Mouse (Mus musculus) forebrain, embryonic 14.5 days (tissue): Measurements from ENCODE around the gene Lsm14b. TPM values are rescaled to one million over a fixed set of nuclear protein-coding genes. Genes with fewer than 3 reads are reported as not detected.

Experiments
- ATAC-seq: fragments of 200-750 bp; cut with Nextera tagmentation; 2 replicates; pipeline ENCODE4 v1.8.0; 2017; ENCODE audit warnings: mild to moderate bottlenecking, moderate library complexity
- DNase-seq: peaks from one replicate; pipeline ENCODE4 v3.0.0-alpha.2; 2015; ENCODE audit warnings: low spot score
- H3K27ac ChIP-seq: fragments of 300-500 bp; sonication (generic); 2 replicates; pipeline ENCODE4 v1.5.1; 2014; ENCODE audit warnings: low read depth, mild to moderate bottlenecking, control low read depth, low read length, moderate library complexity
- H3K27me3 ChIP-seq: fragments of 300-500 bp; sonication (generic); replicated peaks from 2 replicates; pipeline ENCODE4 v1.6.1; 2014; ENCODE audit warnings: low read length, control low read depth, mixed read lengths; ENCODE audit not compliant: control insufficient read depth, insufficient read depth
- H3K36me3 ChIP-seq: fragments of 300-500 bp; sonication (generic); 2 replicates; pipeline ENCODE4 v1.6.1; 2014; ENCODE audit warnings: low read length, control low read depth; ENCODE audit not compliant: control insufficient read depth, insufficient read depth
- H3K4me1 ChIP-seq: fragments of 300-500 bp; sonication (generic); 2 replicates; pipeline ENCODE4 v1.6.1; 2014; ENCODE audit warnings: antibody characterized with exemption, low read length, control low read depth; ENCODE audit not compliant: control insufficient read depth, insufficient read depth
- H3K4me2 ChIP-seq: fragments of 300-500 bp; sonication (generic); 2 replicates; pipeline ENCODE4 v1.6.1; 2014; ENCODE audit warnings: mild to moderate bottlenecking, control low read depth, low read length
- H3K4me3 ChIP-seq: fragments of 300-500 bp; sonication (generic); 2 replicates; pipeline ENCODE4 v1.5.1; 2014; ENCODE audit warnings: low read depth, low read length, control low read depth
- H3K9ac ChIP-seq: fragments of 300-500 bp; sonication (generic); 2 replicates; pipeline ENCODE4 v1.6.1; 2014; ENCODE audit warnings: mild to moderate bottlenecking, low read length, control low read depth, moderate library complexity
- H3K9me3 ChIP-seq: fragments of 300-500 bp; sonication (generic); replicated peaks from 2 replicates; pipeline ENCODE4 v1.6.1; 2016; ENCODE audit warnings: low read length, control low read depth, mixed read lengths; ENCODE audit not compliant: control insufficient read depth
- WGBS: fragments of 180-500 bp; shearing (Covaris S2); extraction: QIAGEN DNeasy Blood & Tissue Kit; methylation state at CpG from one replicate; pipeline ENCODE4 v1.1.7; 2014; 5-methylcytosine and 5-hydroxymethylcytosine counted together
- polyA plus RNA-seq: library from polyadenylated mRNA; unstranded; fragments of >200 nt; fragmentation: Nextera tagmentation; extraction: Ambion mirVana; gene quantifications from 2 replicates; pipeline ENCODE4 v1.2.1, GENCODE M21; 2014

The Lsm14b gene
- polyA plus RNA-seq, 1 experiment from 2014 or later: 29.1 TPM

- Histone ChIP-seq H3K27ac (peak within 1 kb of the TSS; percentile 97), H3K4me1 (peaks cover 30% of the 10 kb centered on the region), H3K4me2 (peak within 1 kb of the TSS; percentile 88), H3K4me3 (peak within 1 kb of the TSS; percentile 94), H3K9me3 (no peaks in the 10 kb centered on the region), H3K36me3 (peaks cover 25% of the 10 kb centered on the region), H3K9ac (peak within 1 kb of the TSS; percentile 83), H3K27me3 (no peaks in the 10 kb centered on the region)
- ATAC-seq: peak; percentile 97
- WGBS: under 1% methylated on average over 58 of the region's 78 CpGs
- peak; percentile 96 for DNase-seq
Measured at GRCm38 (mm10) chr2:180042256-180042857, 17.6 kb downstream of the Lsm14b start, which contains the start of the genes Psma7 and Ss18l1. TSS of gene Psma7 (minus strand) at chr2:180042433. TSS of gene Ss18l1 (plus strand) at chr2:180042509.

GRCm38 (mm10) chr2:180042858-180043515 lies 18.2 kb downstream of the Lsm14b start:
- ATAC-seq: peak; percentile 66
- peak; percentile 78 for DNase-seq
- Histone ChIP-seq H3K9me3 (no peaks in the 10 kb centered on the region), H3K27me3 (no peaks in the 10 kb centered on the region), H3K4me1 (peaks cover 30% of the 10 kb centered on the region), H3K27ac (peak overlapping the region; percentile 97), H3K4me2 (peak overlapping the region; percentile 88), H3K36me3 (peaks cover 19% of the 10 kb centered on the region), H3K9ac (peak overlapping the region; percentile 83), H3K4me3 (peak overlapping the region; percentile 94)
- under 1% methylated on average over 65 of the region's 66 CpGs for WGBS

- H3K4me3 ChIP-seq: no peak overlapping the region
- 53% methylated on average over 4 of the region's 4 CpGs for WGBS
Measured at GRCm38 (mm10) chr2:180045283-180045682, 20.5 kb downstream of the Lsm14b start.

GRCm38 (mm10) chr2:180047580-180047979 lies 22.8 kb downstream of the Lsm14b start:
- DNase-seq (no peak), ATAC-seq (no peak)
- no peak overlapping the region for H3K9ac ChIP-seq
- no peak overlapping the region for H3K4me2 ChIP-seq
- H3K27me3 ChIP-seq: no peaks in the 10 kb centered on the region
- H3K4me1 ChIP-seq: peaks cover 17% of the 10 kb centered on the region
- peaks cover 6% of the 10 kb centered on the region; the same call in 1 of the 2 replicates for H3K36me3 ChIP-seq
- no peak overlapping the region for H3K4me3 ChIP-seq
- WGBS: 92% methylated on average over 3 of the region's 3 CpGs
- H3K9me3 ChIP-seq: no peaks in the 10 kb centered on the region
- no peak overlapping the region for H3K27ac ChIP-seq

More at GRCm38 (mm10) chr2:180045283-180045682, 20.5 kb downstream of the Lsm14b start:
- peaks cover 28% of the 10 kb centered on the region for H3K4me1 ChIP-seq
- H3K9me3 ChIP-seq: no peaks in the 10 kb centered on the region
- H3K9ac ChIP-seq: no peak overlapping the region
- H3K4me2 ChIP-seq: no peak overlapping the region
- ATAC-seq (no peak), DNase-seq (peak; percentile 69)
- no peaks in the 10 kb centered on the region for H3K27me3 ChIP-seq
- 0 out of 2 replicates have a peak, but pooled peaks cover 5% of the 10 kb centered on the region for H3K36me3 ChIP-seq
- H3K27ac ChIP-seq: no peak overlapping the region

- Histone ChIP-seq H3K27ac (no peak overlapping the region), H3K9me3 (no peaks in the 10 kb centered on the region), H3K4me3 (no peak overlapping the region), H3K36me3 (peaks cover 11% of the 10 kb centered on the region), H3K4me2 (no peak overlapping the region), H3K4me1 (peaks cover 17% of the 10 kb centered on the region), H3K27me3 (no peaks in the 10 kb centered on the region), H3K9ac (no peak overlapping the region)
- WGBS: 93% methylated on average over 18 of the region's 18 CpGs
- ATAC-seq (no peak), DNase-seq (no peak)
Measured at GRCm38 (mm10) chr2:180047980-180048635, 23.3 kb downstream of the Lsm14b start.

GRCm38 (mm10) chr2:180050986-180051385 lies 26.2 kb downstream of the Lsm14b start:
- no peak overlapping the region for H3K4me3 ChIP-seq
- peak; percentile 74 for DNase-seq
- H3K27ac ChIP-seq: no peak overlapping the region
- no peaks in the 10 kb centered on the region for H3K27me3 ChIP-seq
- WGBS: 26% methylated on average over 5 of the region's 5 CpGs
- no peaks in the 10 kb centered on the region for H3K4me1 ChIP-seq
- no peak overlapping the region for H3K9ac ChIP-seq
- peaks cover 40% of the 10 kb centered on the region for H3K36me3 ChIP-seq
- peak; percentile 47 for ATAC-seq
- H3K9me3 ChIP-seq: no peaks in the 10 kb centered on the region
- no peak overlapping the region for H3K4me2 ChIP-seq

GRCm38 (mm10) chr2:180051986-180052733 lies 27.4 kb downstream of the Lsm14b start:
- no peak for DNase-seq
- no peak overlapping the region for H3K4me3 ChIP-seq
- H3K27ac ChIP-seq: no peak overlapping the region
- H3K27me3 ChIP-seq: no peaks in the 10 kb centered on the region
- ATAC-seq: 0 out of 2 replicates have a peak, but pooled peaks have one; percentile 8
- no peak overlapping the region for H3K9ac ChIP-seq
- 93% methylated on average over 14 of the region's 14 CpGs for WGBS
- no peak overlapping the region for H3K4me2 ChIP-seq
- H3K9me3 ChIP-seq: no peaks in the 10 kb centered on the region
- peaks cover 47% of the 10 kb centered on the region for H3K36me3 ChIP-seq
- no peaks in the 10 kb centered on the region for H3K4me1 ChIP-seq

GRCm38 (mm10) chr2:180053001-180053400 lies 28.2 kb downstream of the Lsm14b start:
- H3K4me3 ChIP-seq: no peak overlapping the region
- no peaks in the 10 kb centered on the region for H3K27me3 ChIP-seq
- H3K9me3 ChIP-seq: no peaks in the 10 kb centered on the region
- DNase-seq: no peak
- H3K36me3 ChIP-seq: peaks cover 56% of the 10 kb centered on the region
- 98% methylated on average over 9 of the region's 9 CpGs for WGBS
- H3K9ac ChIP-seq: no peak overlapping the region
- no peaks in the 10 kb centered on the region for H3K4me1 ChIP-seq
- H3K27ac ChIP-seq: no peak overlapping the region
- no peak for ATAC-seq
- H3K4me2 ChIP-seq: no peak overlapping the region
